Mouse (Mus musculus) heart, embryonic 14.5 days (tissue): ENCODE data around the gene Fam71b. TPM values are rescaled to one million over a fixed set of nuclear protein-coding genes. Genes with fewer than 3 reads are reported as not detected.

Experiments
- ATAC-seq: fragments of 200-750 bp; cut with Nextera tagmentation; 2 replicates; pipeline ENCODE4 v1.8.0; 2017; ENCODE audit warnings: low read depth, moderate TSS enrichment; ENCODE audit not compliant: insufficient number of reproducible peaks, insufficient read depth, low FRiP score
- H3K27ac ChIP-seq, 2 experiments: fragments of 200-500 bp in 1 of 2; fragments of 300-500 bp in 1 of 2; sonication (generic) in 1 of 2; replicated peaks in 1 of 2; 2 replicates each; pipeline ENCODE4 v1.5.1; 2012 to 2014; ENCODE audit warnings: low read depth in 2 of 2, low read length in 2 of 2, control low read depth in 1 of 2, mild to moderate bottlenecking in 1 of 2, mixed read lengths in 1 of 2; ENCODE audit not compliant: control insufficient read depth in 1 of 2, insufficient read depth in 1 of 2
- H3K27me3 ChIP-seq: fragments of 300-500 bp; sonication (generic); 2 replicates; pipeline ENCODE4 v1.6.1; 2014; ENCODE audit warnings: mild to moderate bottlenecking, low read length, control low read depth; ENCODE audit not compliant: control insufficient read depth, insufficient read depth
- H3K36me3 ChIP-seq: fragments of 300-500 bp; sonication (generic); 2 replicates; pipeline ENCODE4 v1.6.1; 2014; ENCODE audit warnings: mild to moderate bottlenecking, control low read depth, low read length, mixed read lengths; ENCODE audit not compliant: control insufficient read depth, insufficient read depth
- H3K4me1 ChIP-seq, 2 experiments: fragments of 200-500 bp in 1 of 2; fragments of 300-500 bp in 1 of 2; sonication (generic) in 1 of 2; 2 replicates each; pipeline ENCODE4 v1.6.1; 2012 to 2014; ENCODE audit warnings: low read length in 2 of 2, control low read depth in 1 of 2, mixed read lengths in 1 of 2; ENCODE audit not compliant: control insufficient read depth in 2 of 2, insufficient read depth in 2 of 2
- H3K4me2 ChIP-seq: fragments of 300-500 bp; sonication (generic); 2 replicates; pipeline ENCODE4 v1.6.1; 2014; ENCODE audit warnings: mild to moderate bottlenecking, low read length
- H3K4me3 ChIP-seq, 2 experiments: fragments of 200-500 bp in 1 of 2; fragments of 300-500 bp in 1 of 2; sonication (generic) in 1 of 2; 2 replicates each; pipeline ENCODE4 v1.5.1; 2012 to 2014; ENCODE audit warnings: low read length in 2 of 2, mild to moderate bottlenecking in 2 of 2, control low read depth in 1 of 2, low read depth in 1 of 2, moderate library complexity in 1 of 2; ENCODE audit not compliant: control insufficient read depth in 1 of 2, insufficient read depth in 1 of 2
- H3K9ac ChIP-seq: fragments of 300-500 bp; sonication (generic); 2 replicates; pipeline ENCODE4 v1.6.1; 2014; ENCODE audit warnings: mild to moderate bottlenecking, low read length
- H3K9me3 ChIP-seq: fragments of 300-500 bp; sonication (generic); 2 replicates; pipeline ENCODE4 v1.6.1; 2016; ENCODE audit warnings: low read length, control low read depth; ENCODE audit not compliant: control insufficient read depth
- WGBS: fragments of 180-500 bp; shearing (Covaris S2); extraction: QIAGEN DNeasy Blood & Tissue Kit; methylation state at CpG from one replicate; pipeline ENCODE4 v1.1.7; 2014; 5-methylcytosine and 5-hydroxymethylcytosine counted together
- polyA plus RNA-seq: library from polyadenylated mRNA; unstranded; fragments of >200 nt; fragmentation: Nextera tagmentation; extraction: Ambion mirVana; gene quantifications from 2 replicates; pipeline ENCODE4 v1.2.1, GENCODE M21; 2014

The Fam71b gene
- polyA plus RNA-seq, 1 experiment from 2014 or later, result not detected

DNA sequence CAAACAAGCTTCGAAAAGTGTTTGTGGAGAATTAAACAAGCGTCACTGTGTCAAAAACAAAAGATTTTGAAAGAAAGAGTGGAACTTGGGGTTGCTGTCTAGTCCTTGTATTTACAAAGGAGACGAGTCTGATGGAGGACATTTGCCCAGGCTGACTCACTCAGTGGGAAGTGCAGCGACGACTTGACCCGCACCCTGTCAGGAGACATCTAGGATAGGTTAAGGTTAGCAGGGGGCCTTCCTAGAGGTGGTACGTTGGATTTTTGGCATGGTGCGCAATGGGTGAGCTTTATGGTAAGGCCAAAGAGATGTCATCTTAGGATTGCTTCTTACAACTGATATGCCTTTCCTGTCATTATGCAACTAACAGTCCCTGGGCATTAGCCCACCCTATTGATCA, 9.3 kb upstream of the Fam71b start:
- Histone ChIP-seq H3K4me3 (no peak overlapping the region), H3K27ac (no peak overlapping the region), H3K9me3 (no peaks in the 10 kb centered on the region), H3K36me3 (no peaks in the 10 kb centered on the region), H3K4me2 (no peak overlapping the region), H3K4me1 (no peaks in the 10 kb centered on the region), H3K9ac (no peak overlapping the region), H3K27me3 (no peaks in the 10 kb centered on the region)
- 84% methylated on average over 8 of the region's 8 CpGs for WGBS
- no peak for ATAC-seq

DNA sequence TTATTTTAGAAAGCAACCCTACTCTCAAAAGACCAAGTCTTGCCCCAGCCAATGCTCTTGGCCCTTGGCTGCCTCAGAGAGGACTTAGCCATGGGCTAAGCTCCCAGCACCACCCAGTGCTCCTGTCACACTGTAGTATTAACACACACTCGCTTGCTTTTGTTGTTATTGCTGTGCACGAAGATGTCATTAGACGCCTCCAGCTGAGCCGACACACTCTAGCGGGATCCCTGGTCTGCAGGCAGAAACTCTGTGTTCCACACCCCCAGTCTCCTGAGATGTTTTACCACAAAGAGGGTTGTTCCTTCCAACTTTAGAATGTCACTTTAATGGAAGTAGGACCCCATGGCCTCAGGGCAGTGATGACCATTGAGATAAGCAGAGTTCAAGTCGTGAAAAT, 7.9 kb upstream of the Fam71b start:
- Histone ChIP-seq H3K4me2 (no peak overlapping the region), H3K27me3 (no peaks in the 10 kb centered on the region), H3K4me1 (no peaks in the 10 kb centered on the region), H3K4me3 (no peak overlapping the region), H3K9ac (no peak overlapping the region), H3K9me3 (no peaks in the 10 kb centered on the region), H3K27ac (no peak overlapping the region), H3K36me3 (no peaks in the 10 kb centered on the region)
- no peak for ATAC-seq
- WGBS, result 70% methylated on average over 6 of the region's 6 CpGs

DNA sequence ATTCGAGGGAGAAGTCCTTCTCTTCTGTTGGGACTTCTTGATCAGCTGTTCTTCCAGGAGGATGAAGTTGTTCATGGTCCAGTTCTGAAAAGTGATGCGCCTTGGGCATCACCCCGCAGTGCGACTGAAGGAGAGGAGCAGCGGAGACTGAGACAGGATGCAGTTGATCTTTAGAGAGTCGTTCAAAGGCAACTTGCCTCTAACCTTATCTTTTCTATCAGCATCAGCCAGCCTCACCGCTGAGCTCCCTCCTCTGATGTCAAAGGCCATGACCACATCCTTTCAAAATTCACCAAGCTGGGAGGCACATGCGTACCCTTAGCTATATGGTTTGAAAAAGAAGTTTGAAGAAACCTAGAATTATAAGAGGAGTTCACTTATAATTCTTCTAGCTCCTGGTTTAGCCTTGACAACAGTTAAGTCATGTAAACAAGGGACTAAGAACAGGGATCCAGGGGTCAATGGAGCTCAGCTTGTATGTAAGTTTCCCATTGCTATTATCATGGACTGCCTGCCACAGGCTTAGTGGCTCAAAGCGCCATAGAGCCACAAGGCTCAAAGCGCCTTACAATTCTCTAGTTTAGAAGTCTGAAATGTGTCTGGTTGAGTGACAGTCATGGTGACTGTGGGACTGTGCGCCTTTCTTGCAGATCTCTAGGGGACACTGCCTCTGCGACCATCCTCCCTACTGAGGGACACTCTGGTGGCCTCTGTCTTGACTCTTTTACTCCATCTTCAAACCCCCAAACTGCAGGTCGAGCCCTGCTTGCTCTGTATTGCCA, 6.8 kb upstream of the Fam71b start, which contains the start of gene Itk:
TSS of gene Itk (minus strand) at position 180 of the 782 bp plus-strand sequence.
- Histone ChIP-seq H3K27me3 (no peaks in the 10 kb centered on the region), H3K4me2 (no peak within 1 kb of the TSS), H3K9ac (no peak within 1 kb of the TSS), H3K27ac (no peak within 1 kb of the TSS), H3K4me3 (no peak within 1 kb of the TSS), H3K9me3 (no peaks in the 10 kb centered on the region), H3K36me3 (no peaks in the 10 kb centered on the region), H3K4me1 (no peaks in the 10 kb centered on the region)
- no peak for ATAC-seq
- 79% methylated on average over 13 of the region's 13 CpGs for WGBS

DNA sequence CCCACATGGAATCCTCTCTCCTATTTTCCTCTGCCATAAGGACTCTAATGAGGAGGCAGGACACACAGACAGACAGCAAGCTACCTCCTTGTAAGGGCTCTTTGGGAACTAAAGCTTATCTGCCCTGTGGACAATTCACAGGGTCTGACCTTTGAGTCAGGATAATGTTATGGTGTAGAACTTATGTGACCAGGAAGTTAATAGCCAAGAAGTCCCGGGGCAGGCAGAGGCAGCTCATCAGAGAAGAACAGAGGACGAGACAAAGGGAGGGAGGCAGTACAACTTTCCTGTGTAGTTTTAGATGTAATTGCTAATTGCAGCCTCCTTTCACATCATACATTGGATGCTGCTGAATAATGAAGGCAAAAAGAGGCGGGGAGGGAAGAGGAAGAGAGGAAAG, 5.7 kb upstream of the Fam71b start:
- H3K4me3 ChIP-seq, result no peak overlapping the region
- no peak for ATAC-seq

DNA sequence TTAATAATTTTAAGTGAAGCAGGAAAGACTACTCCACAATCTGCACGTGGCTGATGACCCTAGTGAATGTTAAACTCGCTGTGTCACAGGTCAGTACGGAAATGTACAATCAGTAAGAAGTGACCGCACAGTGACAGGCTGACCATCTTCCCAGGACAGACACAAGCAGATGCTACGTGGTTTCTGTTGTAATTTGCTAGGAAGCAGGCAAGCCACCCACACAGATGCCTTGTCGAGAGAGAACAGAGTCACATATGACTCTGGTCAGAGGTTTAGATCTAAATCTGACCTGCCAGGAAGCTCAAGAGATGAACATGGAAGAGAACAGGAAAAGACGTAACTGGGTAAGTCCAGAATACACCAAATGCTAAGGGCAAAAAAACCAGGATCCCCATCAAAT, 3.5 kb upstream of the Fam71b start:
- no peaks in the 10 kb centered on the region for H3K27me3 ChIP-seq
- H3K36me3 ChIP-seq, result no peaks in the 10 kb centered on the region
- no peaks in the 10 kb centered on the region for H3K9me3 ChIP-seq
- H3K9ac ChIP-seq, result no peak overlapping the region
- no peak overlapping the region for H3K27ac ChIP-seq
- H3K4me2 ChIP-seq, result no peak overlapping the region
- no peak for ATAC-seq
- WGBS, result 78% methylated on average over 7 of the region's 7 CpGs
- no peak overlapping the region for H3K4me3 ChIP-seq
- H3K4me1 ChIP-seq, result no peaks in the 10 kb centered on the region

More for the DNA sequence above, 5.7 kb upstream of the Fam71b start:
- Histone ChIP-seq H3K9me3 (no peaks in the 10 kb centered on the region), H3K27ac (no peak overlapping the region), H3K4me1 (no peaks in the 10 kb centered on the region), H3K36me3 (no peaks in the 10 kb centered on the region), H3K27me3 (no peaks in the 10 kb centered on the region), H3K9ac (no peak overlapping the region), H3K4me2 (no peak overlapping the region)
- 58% methylated on average over 3 of the region's 3 CpGs for WGBS

DNA sequence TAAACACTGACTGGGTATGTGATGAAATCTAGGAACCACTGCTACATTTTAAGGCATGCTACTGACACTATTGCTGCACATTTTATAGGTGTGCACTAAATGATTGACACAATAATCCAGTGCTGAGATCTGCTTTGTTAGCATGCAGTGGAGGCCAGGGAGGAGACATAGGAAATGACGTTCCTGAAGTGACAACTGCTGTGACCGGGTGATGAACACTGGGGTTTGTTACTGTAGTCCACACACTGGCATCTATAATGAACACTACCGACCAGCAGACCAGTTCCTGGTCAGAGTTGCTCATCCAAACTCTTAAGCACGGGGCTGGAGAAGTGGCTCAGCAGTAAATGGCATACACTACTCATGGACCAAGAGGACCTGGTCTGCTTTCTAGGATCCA, 2.9 kb upstream of the Fam71b start:
- no peak overlapping the region for H3K4me3 ChIP-seq
- no peaks in the 10 kb centered on the region for H3K27me3 ChIP-seq
- H3K36me3 ChIP-seq, result no peaks in the 10 kb centered on the region
- no peak for ATAC-seq
- H3K4me1 ChIP-seq, result no peaks in the 10 kb centered on the region
- WGBS, result 65% methylated on average over 4 of the region's 4 CpGs
- H3K9me3 ChIP-seq, result no peaks in the 10 kb centered on the region
- no peak overlapping the region for H3K9ac ChIP-seq
- no peak overlapping the region for H3K27ac ChIP-seq
- no peak overlapping the region for H3K4me2 ChIP-seq

DNA sequence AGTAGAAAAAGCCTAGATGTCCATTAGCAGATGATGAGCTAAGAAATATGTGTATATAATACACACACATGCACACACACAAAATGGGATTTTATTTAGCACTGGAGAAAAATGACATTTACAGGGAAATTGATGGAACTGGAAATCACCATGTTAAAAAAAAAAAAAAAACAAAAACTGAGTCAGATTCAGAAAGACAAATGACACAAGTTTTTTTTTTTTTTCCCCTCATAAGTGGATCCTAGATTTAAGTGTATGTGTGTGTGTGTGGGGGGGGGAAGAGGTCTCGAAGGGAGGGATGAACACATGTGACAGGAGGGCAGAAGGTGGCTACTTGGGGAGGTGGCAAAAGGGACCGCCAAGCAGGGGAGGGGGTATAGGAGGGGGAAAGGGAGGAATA, 1.3 kb upstream of the Fam71b start:
- no peak overlapping the region for H3K4me3 ChIP-seq
- no peaks in the 10 kb centered on the region for H3K4me1 ChIP-seq
- H3K36me3 ChIP-seq, result no peaks in the 10 kb centered on the region
- no peak overlapping the region for H3K9ac ChIP-seq
- no peaks in the 10 kb centered on the region for H3K9me3 ChIP-seq
- H3K27ac ChIP-seq, result no peak overlapping the region
- 83% methylated on average over 2 of the region's 2 CpGs for WGBS
- H3K4me2 ChIP-seq, result no peak overlapping the region
- ATAC-seq, result no peak
- no peaks in the 10 kb centered on the region for H3K27me3 ChIP-seq

DNA sequence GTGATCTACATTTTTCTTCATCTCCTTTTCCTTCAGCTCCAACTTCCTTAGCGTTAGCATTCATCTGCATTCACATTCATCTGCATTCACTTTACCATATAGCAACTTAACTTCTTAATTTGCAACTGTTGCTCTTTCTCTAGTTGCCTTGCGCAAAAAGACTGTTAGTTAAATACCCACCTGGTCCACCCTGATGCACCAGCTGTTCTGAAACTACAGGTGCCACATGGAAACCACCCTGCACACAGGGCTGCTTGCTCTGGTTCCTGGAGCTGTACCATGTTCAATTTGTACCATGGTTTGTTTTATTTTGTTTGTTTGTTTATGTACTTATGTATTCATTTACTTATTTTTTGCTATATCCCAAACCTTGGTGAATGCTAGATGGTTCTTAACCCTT, 661 bp upstream of the Fam71b start:
- no peaks in the 10 kb centered on the region for H3K27me3 ChIP-seq
- no peaks in the 10 kb centered on the region for H3K4me1 ChIP-seq
- H3K4me3 ChIP-seq, result no peak overlapping the region
- no peak overlapping the region for H3K9ac ChIP-seq
- ATAC-seq, result no peak
- no peak overlapping the region for H3K4me2 ChIP-seq
- no peak overlapping the region for H3K27ac ChIP-seq
- H3K9me3 ChIP-seq, result no peaks in the 10 kb centered on the region
- H3K36me3 ChIP-seq, result no peaks in the 10 kb centered on the region
- 88% methylated on average over 2 of the region's 2 CpGs for WGBS
